Mouse (Mus musculus): ENCODE results near the gene Scrn1.

The Scrn1 gene

DNA sequence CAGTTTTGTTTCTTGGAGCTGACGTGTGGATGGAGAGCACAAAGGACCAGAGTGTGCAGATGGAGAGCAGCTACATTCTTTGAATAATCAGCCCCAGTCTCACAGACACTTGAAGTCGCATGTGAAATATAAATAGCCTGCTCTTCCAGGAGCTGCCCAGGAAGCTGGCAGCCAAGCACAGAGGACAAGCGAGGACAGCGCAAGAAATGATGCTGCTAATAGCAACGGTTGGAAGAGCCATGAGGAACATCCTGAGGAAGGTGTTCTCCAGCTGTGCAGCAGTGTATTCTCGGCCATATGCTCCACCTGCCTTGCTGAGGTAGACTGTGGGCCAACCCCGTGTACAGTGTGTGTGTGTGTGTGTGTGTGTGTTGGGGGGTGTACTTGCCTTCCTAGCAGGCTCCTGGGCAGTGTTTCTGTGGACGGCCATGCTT is 35.2 kb downstream of the Scrn1 start:
- DNase-seq (ENCODE audit: low spot score in 2 of 2), result no peak

DNA sequence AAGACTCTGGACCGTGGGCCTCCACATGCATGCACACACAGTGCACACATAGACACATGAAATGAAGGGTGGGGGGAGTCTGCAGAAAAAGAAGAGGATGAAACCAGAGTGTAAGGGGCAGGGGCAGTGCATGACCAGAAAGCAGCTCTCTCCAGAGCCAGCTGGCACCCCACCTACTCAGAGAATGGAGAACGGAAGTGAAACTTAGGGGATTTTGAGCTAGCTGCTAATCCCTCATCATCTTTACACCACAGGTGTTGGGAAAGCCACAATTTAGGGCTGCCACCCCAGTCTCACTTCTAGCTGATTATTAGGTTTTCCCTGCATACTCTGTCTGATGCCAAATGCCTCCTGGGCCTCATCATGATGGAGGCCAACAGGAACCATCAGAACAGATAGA is 36.1 kb downstream of the Scrn1 start:
- DNase-seq (ENCODE audit: low spot score in 2 of 2), result no peak

DNA sequence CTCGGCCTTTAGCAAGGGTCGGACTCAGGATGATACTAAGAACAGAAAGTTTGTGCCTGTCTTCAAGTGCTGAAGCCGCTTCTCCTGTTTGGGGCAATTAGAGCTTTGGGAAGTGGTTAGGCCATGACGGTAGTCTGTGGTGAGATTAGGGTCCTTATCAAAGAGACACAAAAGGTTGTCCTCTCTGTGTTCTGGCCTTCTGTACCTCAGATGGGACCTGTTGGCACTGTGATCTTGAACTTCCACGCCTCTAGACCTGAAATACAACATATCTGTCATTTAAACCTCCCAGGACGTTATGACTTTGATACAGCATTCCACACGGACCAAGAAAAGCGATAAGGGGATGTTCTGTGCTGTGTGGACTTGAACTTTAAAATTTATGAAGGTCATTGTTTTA is 37.6 kb downstream of the Scrn1 start:
- DNase-seq (ENCODE audit: low spot score in 2 of 2), result no peak

DNA sequence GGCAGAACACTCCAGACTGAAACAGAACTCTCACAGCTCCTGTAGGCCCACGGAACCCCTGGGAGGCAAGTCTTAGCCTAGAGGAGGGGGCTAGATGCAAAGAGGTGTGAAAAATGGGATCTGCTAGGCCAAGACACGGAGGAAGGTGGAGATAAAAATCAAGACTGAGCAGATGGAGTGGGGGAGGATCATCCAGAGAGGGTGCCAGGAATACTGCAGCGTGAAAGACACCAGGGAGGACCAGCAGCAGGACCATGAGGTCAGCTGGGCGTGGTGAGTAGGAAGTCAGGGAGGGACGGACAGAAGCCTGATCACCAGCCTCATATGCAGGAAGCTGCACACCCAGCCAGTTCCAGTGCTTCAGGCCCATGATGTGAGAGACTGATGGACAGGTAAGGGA is 47.5 kb downstream of the Scrn1 start:
- no peak for DNase-seq (ENCODE audit: low spot score in 2 of 2)

DNA sequence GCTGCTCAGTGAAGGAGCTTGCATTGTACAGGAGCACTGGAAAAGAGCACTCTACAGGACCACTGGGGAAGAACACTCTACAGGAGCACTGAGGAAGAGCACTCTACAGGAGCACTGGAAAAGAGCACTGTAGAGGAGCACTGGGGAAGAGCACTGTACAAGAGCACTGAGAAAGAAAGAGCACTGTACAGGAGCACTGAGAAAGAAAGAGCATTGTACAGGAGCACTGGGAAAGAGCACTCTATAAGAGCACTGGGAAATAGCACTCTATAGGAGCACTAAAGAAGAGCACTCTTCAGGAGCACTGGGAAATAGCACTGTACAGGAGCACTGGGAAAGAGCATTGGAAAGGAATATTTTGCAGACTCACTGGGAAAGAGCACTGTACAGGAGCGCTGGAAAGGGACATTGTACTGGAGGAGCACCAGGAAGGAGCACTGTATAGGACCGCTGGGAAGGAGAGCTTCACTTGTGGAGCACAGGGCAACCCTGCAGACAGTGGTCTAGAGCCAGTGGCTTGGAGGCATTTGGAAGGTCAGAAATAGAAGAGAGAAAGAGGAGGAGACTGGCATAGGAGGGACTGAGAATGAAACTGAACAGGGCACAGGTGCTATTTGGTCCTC is 49.7 kb downstream of the Scrn1 start:
- DNase-seq (ENCODE audit: low spot score in 2 of 2), result no peak

DNA sequence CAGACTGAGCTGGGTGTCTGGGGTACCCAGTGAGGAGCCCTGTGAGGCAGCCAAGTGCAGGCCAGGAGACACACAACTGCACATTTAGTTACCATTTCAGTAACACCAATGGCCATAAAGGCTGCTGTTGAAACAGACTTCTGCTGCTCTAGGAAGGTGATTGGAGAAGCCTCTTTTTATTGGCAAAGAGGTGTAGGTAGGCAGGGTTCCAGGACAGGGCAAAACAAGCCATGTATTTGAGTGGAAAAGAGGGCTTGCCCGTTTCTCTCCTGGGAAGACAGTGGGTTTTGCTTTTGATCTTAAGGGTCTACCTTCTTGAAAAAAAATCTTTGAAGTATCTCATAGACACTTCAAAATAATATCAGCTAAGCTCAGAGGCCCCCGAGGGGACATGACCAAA is 54.0 kb downstream of the Scrn1 start:
- DNase-seq (ENCODE audit: low spot score in 2 of 2), result no peak

DNA sequence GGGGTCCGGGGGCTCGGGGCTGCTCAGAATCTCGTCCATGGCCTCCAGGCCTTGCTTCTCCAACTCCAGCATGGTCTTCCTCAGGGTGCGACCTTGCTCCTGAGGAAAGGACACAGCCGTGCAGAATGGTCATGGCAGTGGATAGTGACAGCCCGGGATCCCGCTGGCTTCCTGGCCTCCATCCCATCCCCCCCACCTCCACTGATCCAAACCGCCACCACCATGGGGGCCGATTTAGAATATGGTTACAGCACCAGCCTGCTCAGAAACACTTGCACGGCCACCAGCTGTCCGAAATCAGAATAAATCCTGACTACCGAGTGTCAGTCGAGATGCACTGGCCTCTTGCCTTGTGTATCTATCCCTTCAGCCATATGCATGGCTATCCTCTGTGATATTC is 57.0 kb downstream of the Scrn1 start:
- DNase-seq (ENCODE audit: low spot score in 2 of 2), result no peak

DNA sequence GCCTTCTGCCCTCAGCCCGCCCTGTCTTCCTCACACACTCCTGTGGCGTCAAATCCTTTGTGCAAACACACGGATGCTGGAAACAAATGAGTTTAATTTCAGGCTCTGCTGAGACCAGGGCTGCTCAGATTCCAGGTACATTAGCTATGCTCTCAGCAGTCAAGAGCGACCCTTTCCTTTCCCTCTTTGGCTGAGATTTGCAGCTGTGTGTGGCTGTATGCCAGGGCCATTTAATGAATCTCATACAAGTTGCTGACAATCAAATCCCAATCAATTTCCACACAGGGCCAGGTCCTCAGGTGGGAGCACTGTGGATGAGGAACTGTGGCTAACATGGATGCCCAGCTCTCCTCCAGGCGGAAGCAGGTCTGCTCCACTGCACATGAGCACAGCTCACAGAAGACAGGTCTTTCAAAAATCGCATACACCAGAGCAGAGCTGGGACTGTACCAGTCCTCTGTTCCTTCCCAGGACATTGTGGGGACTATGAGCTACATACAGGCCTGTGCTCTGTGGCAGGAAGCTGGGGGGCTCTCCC is 58.0 kb downstream of the Scrn1 start:
- DNase-seq (ENCODE audit: low spot score in 2 of 2), result no peak

DNA sequence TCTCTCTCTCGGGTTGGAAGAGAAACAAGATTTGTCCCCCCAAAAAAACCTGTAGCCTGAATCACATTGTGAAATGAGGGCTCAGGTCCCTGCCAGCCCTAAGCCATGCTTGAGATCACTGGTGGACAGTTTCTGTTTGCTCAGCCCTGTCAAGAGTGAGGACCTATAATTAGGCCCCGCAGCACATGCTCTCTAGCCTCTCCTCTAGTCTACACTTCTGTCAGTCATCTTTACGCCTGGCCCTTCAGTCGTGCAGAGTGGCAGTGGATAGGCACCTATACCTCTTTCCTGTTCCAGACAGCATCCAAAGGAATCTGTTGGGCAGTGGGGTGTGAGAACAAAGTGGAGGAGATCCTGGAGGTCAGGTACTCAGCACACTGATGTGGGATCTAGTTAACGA is 58.5 kb downstream of the Scrn1 start:
- DNase-seq (ENCODE audit: low spot score in 2 of 2), result no peak

DNA sequence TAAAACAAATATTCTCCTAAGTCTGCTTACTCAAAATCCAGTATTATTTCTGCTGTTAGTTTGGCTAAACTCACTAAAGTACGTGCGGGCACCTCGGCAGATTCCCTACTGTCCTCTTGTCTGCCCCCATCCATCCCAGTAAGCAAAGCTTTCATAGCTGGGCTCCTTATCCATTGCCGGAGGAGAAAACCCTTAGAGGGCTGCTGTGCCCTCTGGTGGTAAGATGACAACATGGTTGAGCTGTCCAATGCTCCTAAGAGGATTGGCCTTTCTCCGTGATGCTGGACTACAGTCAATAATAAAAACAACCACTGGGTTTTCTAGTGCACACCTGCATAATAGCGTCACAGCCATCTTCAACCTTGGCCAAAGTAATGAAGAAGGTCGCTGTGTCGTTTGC is 59.3 kb downstream of the Scrn1 start:
- no peak for DNase-seq (ENCODE audit: low spot score in 2 of 2)

DNA sequence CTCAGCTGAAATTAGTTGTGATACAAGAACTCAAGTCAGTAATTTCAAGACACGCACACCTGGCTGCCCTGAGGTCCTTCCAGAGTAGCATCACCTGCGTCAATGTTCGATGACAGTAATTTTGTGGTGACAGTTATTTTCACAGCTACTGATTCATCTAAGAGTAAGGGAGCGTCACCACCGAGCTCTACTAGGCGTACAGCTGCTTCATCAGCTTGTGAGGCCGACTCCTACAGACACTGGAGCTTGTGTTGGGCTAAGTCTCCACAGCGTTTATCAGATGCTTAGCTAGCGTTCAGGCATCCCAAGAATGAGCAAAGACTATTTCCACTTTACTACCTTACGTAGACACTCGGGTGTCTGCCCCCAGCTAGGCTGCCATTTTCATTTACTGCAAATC is 60.0 kb downstream of the Scrn1 start:
- no peak for DNase-seq (ENCODE audit: low spot score in 2 of 2)

DNA sequence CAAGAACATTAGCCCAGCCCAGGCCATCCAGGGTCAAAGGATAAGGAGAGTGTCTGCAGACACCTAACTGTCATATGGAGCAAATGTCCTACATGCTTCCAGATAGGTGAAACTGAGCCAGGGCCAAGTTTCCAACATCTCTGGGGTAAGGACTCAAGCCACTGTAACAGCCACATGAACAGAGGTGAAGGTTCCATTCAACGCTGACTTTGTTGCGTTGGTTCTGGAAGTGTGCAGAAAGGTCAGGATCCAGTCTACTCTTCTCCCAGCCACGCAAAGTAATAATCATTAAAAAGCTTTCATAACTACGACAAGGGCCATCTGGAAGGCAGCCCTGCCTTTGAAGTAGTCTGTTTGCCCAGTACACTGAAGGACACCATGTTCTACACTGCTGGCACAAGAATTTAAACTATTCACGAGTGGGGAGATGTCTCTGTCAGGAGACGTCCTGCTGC is 63.6 kb downstream of the Scrn1 start:
- no peak for DNase-seq (ENCODE audit: low spot score in 2 of 2)

DNA sequence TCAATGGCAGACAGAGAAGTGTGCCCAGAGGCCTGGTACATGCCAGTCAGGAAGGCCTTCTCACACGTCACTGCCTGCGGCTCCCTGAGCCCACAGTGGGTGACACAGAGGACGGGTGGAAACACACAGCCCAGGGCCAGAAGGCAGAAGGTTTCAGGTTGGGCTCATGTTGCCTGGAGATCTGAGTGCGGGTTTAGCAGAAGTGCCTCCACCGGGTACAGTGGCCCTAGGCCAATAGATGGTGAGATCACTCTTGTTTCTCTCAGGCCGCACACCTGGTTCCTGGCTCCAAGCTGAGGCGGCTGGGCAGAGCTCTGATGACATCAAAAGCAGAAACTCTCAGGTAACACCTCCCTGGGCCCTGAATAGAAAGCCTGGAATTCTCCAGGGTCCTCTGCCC is 70.1 kb downstream of the Scrn1 start:
- DNase-seq (ENCODE audit: low spot score in 2 of 2), result no peak

DNA sequence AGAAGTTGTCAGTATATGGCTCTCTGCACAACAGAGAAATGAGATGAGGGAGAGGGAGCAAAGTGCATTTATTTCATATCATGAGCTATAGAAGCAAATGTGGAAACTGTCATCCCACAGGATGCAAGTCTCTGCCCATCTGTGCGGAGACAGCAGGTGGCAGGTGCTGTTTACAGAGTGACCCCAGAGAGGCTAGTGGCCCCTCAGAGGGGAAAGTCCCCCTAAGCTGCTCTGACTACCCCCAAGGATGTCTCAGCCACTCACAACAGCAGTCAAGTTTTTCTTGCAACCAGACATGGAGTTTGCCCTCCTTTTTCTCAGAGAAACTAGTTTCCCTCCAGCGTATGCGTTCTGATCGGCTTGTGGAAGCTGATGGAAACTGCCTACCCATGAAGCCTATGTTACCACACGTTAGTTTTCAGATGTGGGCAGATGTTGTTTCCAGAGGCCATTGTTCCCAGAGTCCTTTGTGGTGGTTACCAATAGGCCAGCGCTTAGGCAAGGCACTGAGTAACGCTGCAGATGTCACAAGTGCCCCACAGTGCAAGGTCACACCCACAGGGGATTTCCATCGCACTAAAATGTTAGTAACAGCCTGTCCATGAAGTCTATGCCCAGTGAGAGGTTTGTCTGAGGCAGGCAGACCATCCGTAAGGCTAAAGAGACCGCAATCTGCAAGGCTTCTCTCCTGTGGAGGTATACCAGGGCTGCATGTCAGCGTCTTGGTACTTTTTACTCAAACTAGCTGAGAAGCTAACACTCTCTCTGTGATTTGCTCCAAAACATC is 71.5 kb downstream of the Scrn1 start:
- DNase-seq (ENCODE audit: low spot score in 2 of 2), result no peak

DNA sequence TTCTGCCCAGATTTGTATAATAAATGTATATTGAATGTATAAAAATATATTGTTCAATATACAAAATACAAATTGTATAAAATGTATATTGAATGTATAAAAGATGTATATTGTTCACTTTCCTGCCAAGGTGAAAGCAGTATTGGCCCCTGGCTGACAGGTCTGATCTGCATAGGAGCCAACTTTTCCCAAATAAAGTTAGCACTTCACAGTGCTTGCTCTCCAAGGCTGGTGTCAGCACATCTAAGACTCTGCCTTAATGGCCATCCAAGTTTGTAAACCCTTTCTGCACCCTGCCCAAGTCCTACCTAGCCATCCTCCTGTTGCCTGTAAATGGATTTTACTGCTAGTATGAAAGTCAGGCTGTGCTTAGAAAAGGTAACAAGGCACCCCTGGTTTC is 72.2 kb downstream of the Scrn1 start:
- DNase-seq (ENCODE audit: low spot score in 2 of 2), result no peak

DNA sequence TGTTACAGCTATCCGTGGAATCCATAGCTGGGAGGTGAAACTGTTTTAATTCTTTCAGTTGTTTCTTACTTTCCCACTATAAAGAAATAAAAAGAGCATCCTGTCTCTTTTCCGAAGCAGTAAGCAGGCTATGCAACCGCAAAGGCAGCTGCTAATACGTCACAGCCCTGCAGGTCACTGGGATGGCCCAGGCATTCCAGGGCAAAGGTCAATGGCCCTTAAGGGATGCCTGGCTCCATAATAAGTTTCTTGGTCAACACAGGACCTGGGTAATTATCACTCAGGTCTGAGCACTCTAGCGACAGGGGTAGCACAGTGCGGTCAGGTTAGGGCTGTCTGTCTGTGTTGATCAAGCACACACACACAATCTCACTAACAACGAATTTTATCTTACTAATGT is 75.2 kb downstream of the Scrn1 start:
- DNase-seq (ENCODE audit: low spot score in 2 of 2), result no peak

DNA sequence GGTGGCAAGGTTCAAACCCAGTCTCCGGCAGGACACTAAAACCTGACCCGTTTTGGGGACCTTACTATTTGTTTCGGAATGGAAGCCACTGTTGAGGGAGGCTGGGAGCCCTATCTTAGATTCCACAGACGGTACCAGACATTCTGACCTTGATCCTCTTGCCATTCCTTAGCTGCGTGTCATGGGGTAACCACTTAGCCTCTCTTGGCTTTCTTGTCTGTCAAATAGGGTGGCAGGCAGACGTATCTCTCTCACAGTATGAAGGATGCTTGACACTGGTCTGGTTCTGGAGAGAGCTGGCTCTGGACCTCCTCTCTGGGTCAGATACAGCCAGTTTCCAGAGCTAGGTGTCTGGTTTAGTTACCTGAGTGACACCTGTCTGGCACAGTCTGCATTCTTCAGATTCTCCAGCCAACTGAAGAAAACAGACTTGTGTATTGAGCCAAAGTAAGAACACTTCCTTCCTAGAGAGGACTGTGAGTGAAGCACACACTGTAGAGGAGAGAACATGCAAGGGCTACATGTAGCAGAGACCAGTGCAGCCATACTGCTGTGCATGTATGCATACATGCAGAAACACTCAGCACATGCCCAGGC is 80.2 kb downstream of the Scrn1 start:
- no peak for DNase-seq (ENCODE audit: low spot score in 2 of 2)

DNA sequence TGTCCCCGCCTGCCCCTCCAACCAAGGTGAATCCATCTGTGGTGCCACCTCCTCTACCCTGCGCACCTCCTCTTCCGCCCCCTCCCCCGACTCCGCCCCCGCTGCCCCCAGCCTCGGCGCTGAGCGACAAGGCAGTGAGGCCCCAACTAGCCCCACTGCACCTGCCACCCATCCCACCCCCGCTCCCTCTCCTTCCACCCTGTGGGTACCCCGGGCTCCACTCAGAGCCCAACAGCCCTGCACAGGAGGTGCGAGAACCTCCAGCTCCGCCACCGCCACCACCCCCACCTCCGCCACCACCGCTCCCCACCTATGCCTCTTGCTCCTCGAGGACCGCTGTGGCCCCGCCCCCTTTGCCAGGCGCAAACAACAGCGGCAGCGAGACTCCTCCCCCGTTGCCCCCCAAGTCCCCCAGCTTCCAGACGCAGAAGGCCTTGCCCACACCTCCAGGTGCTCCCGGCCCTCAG is 80.8 kb downstream of the Scrn1 start:
- no peak for DNase-seq (ENCODE audit: low spot score in 2 of 2)

DNA sequence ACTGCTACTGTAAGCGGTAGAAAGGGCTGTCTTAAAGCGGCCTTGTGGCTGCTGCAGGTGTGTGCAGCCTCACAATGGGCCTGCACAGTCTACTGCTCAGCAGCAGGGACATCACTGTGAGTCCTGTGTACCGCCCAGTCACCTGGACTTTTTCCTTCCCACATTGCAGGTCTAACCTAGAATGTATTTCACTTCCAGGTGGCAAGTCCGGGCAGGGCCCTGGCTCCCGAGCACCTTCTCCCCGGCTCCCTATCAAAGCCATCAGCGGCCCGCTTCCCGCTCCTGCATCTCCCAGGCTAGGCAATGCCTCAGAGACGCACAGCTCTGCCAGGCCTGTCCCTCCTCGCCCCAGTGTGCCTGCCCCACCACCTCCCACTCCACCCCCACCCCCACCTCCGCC is 81.3 kb downstream of the Scrn1 start:
- no peak for DNase-seq (ENCODE audit: low spot score in 2 of 2)

DNA sequence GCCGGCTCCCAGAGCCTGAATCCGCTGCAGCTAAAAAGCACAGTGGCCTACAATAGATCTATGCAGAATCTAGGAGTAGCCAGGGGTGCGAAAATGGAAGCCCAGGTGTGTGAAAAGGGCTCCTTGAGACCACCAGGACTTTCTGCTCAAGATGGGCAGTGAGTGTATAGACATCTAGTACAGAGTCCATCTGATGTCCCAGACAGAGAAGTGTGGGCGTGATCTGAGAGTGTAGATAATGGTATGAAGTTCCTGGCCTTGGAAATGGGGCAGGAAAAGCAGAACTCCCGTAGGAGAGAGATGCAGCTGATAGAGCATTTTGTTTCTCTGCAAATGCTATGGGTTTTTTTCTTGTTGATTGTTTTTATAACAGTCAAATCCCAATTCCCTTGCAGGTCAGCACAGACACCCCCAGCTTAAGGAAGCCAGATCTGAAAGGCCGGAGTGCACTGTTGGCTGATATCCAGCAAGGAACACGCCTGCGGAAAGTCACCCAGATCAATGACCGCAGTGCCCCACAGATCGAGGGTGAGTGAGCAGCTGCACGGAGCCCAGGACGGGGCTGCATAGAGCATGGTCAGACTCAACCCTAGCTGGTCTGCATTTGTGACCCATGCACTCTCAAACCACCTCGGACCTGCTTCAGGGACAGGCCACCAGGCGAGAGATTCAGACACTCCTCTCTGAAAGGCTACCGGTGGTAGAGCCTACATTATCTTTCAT is 84.7 kb downstream of the Scrn1 start:
- no peak for DNase-seq (ENCODE audit: low spot score in 2 of 2)

DNA sequence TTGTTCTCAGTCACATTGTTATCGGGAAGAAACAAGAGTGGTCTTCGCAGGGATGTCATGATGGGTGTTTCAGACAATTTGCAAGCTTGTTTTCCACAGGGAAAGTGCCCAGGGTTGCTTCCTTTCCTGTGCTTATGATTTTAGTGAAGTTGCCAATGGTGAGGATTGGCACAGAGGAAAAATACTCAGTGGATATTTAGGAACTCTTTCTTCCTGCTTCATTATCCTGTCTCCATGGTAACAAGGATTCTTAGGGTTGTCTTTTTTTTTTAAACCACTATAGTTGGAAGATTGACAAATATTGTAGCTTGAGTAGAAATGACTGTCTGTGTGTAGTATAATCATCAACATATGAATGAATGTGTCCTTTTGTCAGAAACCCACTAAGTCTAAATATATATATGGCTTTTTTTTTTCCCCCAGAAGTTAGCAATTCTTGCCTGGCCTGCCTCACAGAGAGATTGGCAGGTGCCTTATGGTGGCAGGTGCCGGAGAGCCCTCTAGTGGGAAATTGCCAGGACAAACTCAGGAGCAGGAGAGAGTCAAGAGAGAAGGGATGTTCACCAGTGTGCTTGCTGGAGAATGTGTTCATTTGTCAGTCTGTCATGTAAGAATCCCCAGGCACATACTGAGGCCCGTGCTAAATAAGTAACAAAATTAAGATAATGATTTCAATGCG is 87.5 kb downstream of the Scrn1 start:
- DNase-seq (ENCODE audit: low spot score in 2 of 2), result no peak

Measured in spleen, postnatal 4 days (tissue).